Mouse (Mus musculus): ENCODE data around the gene Ddit4. TPM values are rescaled to one million over a fixed set of nuclear protein-coding genes. Genes with fewer than 3 reads are reported as not detected.
A peak's percentile ranks its signal among the peaks of the same experiment; 100 is the strongest.

Gene Ddit4
- polyA plus RNA-seq, 1 experiment from 2014 or later: 5.2 TPM

- TF ChIP-seq EP300 (IDR thresholded peaks at IDR 0.05; ENCODE audit: low read depth): no peak
- no peak for TF ChIP-seq CTCF (IDR thresholded peaks at IDR 0.05; ENCODE audit: low read depth)
- Histone ChIP-seq H3K27ac (ENCODE audit: low read depth) (no peak overlapping the region), H3K9ac (replicated peaks) (peak overlapping the region; percentile 2), H3K36me3 (replicated peaks; ENCODE audit: insufficient read depth, low read length) (no peaks in the 10 kb centered on the region), H3K4me3 (ENCODE audit: low read depth, low read length) (no peak overlapping the region), H3K4me1 (ENCODE audit: insufficient read depth) (peaks cover 63% of the 10 kb centered on the region), H3K27me3 (ENCODE audit: insufficient read depth, low read length) (no peaks in the 10 kb centered on the region), H3K4me2 (ENCODE audit: low read depth, low read length) (peak overlapping the region; percentile 24), H3K9me3 (ENCODE audit: low read length) (no peaks in the 10 kb centered on the region)
- no peak for ATAC-seq
- no peak for DNase-seq
- 18% methylated on average over 25 of the region's 25 CpGs for WGBS (ENCODE audit: insufficient replicate concordance)
These were observed 40.0 kb downstream of the Ddit4 start for GRCm38 (mm10) chr10:59911561-59912198.

GRCm38 (mm10) chr10:59911091-59911490, 40.5 kb downstream of the Ddit4 start:
- Histone ChIP-seq H3K4me3 (ENCODE audit: low read depth, low read length) (no peak overlapping the region), H3K27me3 (ENCODE audit: insufficient read depth, low read length) (no peaks in the 10 kb centered on the region), H3K4me2 (ENCODE audit: low read depth, low read length) (peak overlapping the region; percentile 24; the same call in 1 of the 2 replicates), H3K36me3 (replicated peaks; ENCODE audit: insufficient read depth, low read length) (no peaks in the 10 kb centered on the region), H3K4me1 (ENCODE audit: insufficient read depth) (peaks cover 57% of the 10 kb centered on the region), H3K9me3 (ENCODE audit: low read length) (no peaks in the 10 kb centered on the region), H3K27ac (ENCODE audit: low read depth) (no peak overlapping the region), H3K9ac (replicated peaks) (no peak overlapping the region; the same call in 1 of the 2 replicates)
- TF ChIP-seq EP300 (IDR thresholded peaks at IDR 0.05; ENCODE audit: low read depth) (no peak), CTCF (IDR thresholded peaks at IDR 0.05; ENCODE audit: low read depth) (no peak)
- DNase-seq: no peak
- ATAC-seq: no peak
- 48% methylated on average over 6 of the region's 6 CpGs for WGBS (ENCODE audit: insufficient replicate concordance)

- peak; percentile 22 for ATAC-seq
- Histone ChIP-seq H3K4me2 (ENCODE audit: low read depth, low read length) (peak overlapping the region; percentile 51; the same call in 1 of the 2 replicates), H3K9ac (replicated peaks) (peak overlapping the region; percentile 38; the same call in 1 of the 2 replicates), H3K4me1 (ENCODE audit: insufficient read depth) (peaks cover 42% of the 10 kb centered on the region), H3K4me3 (ENCODE audit: low read depth, low read length) (no peak overlapping the region), H3K36me3 (replicated peaks; ENCODE audit: insufficient read depth, low read length) (no peaks in the 10 kb centered on the region), H3K27me3 (ENCODE audit: insufficient read depth, low read length) (no peaks in the 10 kb centered on the region), H3K9me3 (ENCODE audit: low read length) (no peaks in the 10 kb centered on the region), H3K27ac (ENCODE audit: low read depth) (peak overlapping the region; percentile 62)
- DNase-seq: peak; percentile 59
- TF ChIP-seq CTCF (IDR thresholded peaks at IDR 0.05; ENCODE audit: low read depth): no peak
- no peak for TF ChIP-seq EP300 (IDR thresholded peaks at IDR 0.05; ENCODE audit: low read depth)
- 10% methylated on average over 14 of the region's 14 CpGs for WGBS (ENCODE audit: insufficient replicate concordance)
These were observed 42.2 kb downstream of the Ddit4 start for GRCm38 (mm10) chr10:59909357-59909847.

- no peak for TF ChIP-seq EP300 (IDR thresholded peaks at IDR 0.05; ENCODE audit: low read depth)
- TF ChIP-seq CTCF (IDR thresholded peaks at IDR 0.05; ENCODE audit: low read depth): no peak
- no peak for DNase-seq
- H3K4me3 ChIP-seq (ENCODE audit: low read depth, low read length): no peak overlapping the region
- WGBS (ENCODE audit: insufficient replicate concordance): 31% methylated on average over 7 of the region's 7 CpGs
- H3K27ac ChIP-seq (ENCODE audit: low read depth): peak overlapping the region; percentile 62
- no peaks in the 10 kb centered on the region for H3K36me3 ChIP-seq (replicated peaks; ENCODE audit: insufficient read depth, low read length)
- H3K9me3 ChIP-seq (ENCODE audit: low read length): no peaks in the 10 kb centered on the region
- H3K4me2 ChIP-seq (ENCODE audit: low read depth, low read length): peak overlapping the region; percentile 51; the same call in 1 of the 2 replicates
- H3K9ac ChIP-seq (replicated peaks): no peak overlapping the region
- ATAC-seq: no peak
- H3K27me3 ChIP-seq (ENCODE audit: insufficient read depth, low read length): no peaks in the 10 kb centered on the region
- H3K4me1 ChIP-seq (ENCODE audit: insufficient read depth): peaks cover 42% of the 10 kb centered on the region
These were observed 42.8 kb downstream of the Ddit4 start for GRCm38 (mm10) chr10:59908776-59909315.

- no peak for TF ChIP-seq EP300 (IDR thresholded peaks at IDR 0.05; ENCODE audit: low read depth)
- TF ChIP-seq CTCF (IDR thresholded peaks at IDR 0.05; ENCODE audit: low read depth): no peak
- Histone ChIP-seq H3K4me2 (ENCODE audit: low read depth, low read length) (peak overlapping the region; percentile 32), H3K36me3 (replicated peaks; ENCODE audit: insufficient read depth, low read length) (no peaks in the 10 kb centered on the region), H3K9ac (replicated peaks) (peak overlapping the region; percentile 16; the same call in 1 of the 2 replicates), H3K9me3 (ENCODE audit: low read length) (no peaks in the 10 kb centered on the region), H3K27me3 (ENCODE audit: insufficient read depth, low read length) (no peaks in the 10 kb centered on the region), H3K4me1 (ENCODE audit: insufficient read depth) (peaks cover 42% of the 10 kb centered on the region), H3K4me3 (ENCODE audit: low read depth, low read length) (no peak overlapping the region), H3K27ac (ENCODE audit: low read depth) (peak overlapping the region; percentile 80)
- ATAC-seq: peak; percentile 28; the same call in 1 of the 2 replicates
- peak; percentile 61 for DNase-seq
- WGBS (ENCODE audit: insufficient replicate concordance): 41% methylated on average over 6 of the region's 7 CpGs
These were observed 43.8 kb downstream of the Ddit4 start for GRCm38 (mm10) chr10:59907695-59908299.

- peak; percentile 54 for ATAC-seq
- Histone ChIP-seq H3K27ac (ENCODE audit: low read depth) (peak overlapping the region; percentile 80), H3K4me1 (ENCODE audit: insufficient read depth) (peaks cover 42% of the 10 kb centered on the region)
These were observed 44.5 kb downstream of the Ddit4 start for GRCm38 (mm10) chr10:59907080-59907609.

More at GRCm38 (mm10) chr10:59907080-59907609, 44.5 kb downstream of the Ddit4 start:
- no peak for TF ChIP-seq EP300 (IDR thresholded peaks at IDR 0.05; ENCODE audit: low read depth)
- no peak for TF ChIP-seq CTCF (IDR thresholded peaks at IDR 0.05; ENCODE audit: low read depth)
- no peak overlapping the region for H3K9ac ChIP-seq (replicated peaks)
- H3K36me3 ChIP-seq (replicated peaks; ENCODE audit: insufficient read depth, low read length): no peaks in the 10 kb centered on the region
- peak; percentile 30 for DNase-seq
- no peak overlapping the region for H3K4me3 ChIP-seq (ENCODE audit: low read depth, low read length)
- no peaks in the 10 kb centered on the region for H3K9me3 ChIP-seq (ENCODE audit: low read length)
- H3K4me2 ChIP-seq (ENCODE audit: low read depth, low read length): no peak overlapping the region
- 56% methylated on average over 3 of the region's 3 CpGs for WGBS (ENCODE audit: insufficient replicate concordance)
- H3K27me3 ChIP-seq (ENCODE audit: insufficient read depth, low read length): no peaks in the 10 kb centered on the region
